8 mouse cellular contexts compared by ENCODE assay signal in the genomic region with DNA sequence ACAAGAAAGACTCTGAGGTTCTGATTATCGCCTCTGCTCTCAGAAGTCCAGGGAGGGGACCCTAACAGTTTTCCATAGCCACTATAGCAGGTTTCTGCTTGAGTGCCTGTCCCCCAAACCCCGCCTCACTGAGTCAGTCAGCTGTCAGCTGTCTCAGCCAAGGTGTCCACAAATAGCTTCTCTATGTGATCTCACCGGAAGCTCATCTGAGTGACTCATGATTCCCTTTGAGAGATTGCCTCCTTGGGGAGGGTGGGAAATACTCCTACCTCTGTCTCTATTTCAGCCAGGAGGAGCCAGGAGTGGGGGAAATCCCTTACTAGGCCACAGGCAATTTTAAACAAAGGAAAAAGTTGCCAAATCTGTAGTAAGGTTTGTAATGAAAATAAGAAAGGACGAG.
DNase-seq lines count a peak whose midpoint lies in the region; ATAC-seq and TF ChIP-seq lines count a peak whose summit lies in the region.

No protein-coding gene starts in this region.

- TF ChIP-seq POLR2A in kidney, adult 2 months (IDR thresholded peaks at IDR 0.05; ENCODE audit: low read depth, low read length) = no peak

- WGBS in kidney, adult 2 months = 58% methylated on average over 4 of the region's 4 CpGs

- DNase-seq in kidney, adult 2 months = peak; percentile 24
- DNase-seq in kidney, postnatal 14 days = no peak
- peak; percentile 42 to 44 for DNase-seq in CD8-positive naive resting alpha-beta T cell, adult 2 months (ENCODE audit: low read depth in 2 of 2, low spot score in 2 of 2)
- peak; percentile 63 to 69 for DNase-seq in cerebellum, postnatal 10 days
- peak; percentile 79 to 85 for DNase-seq in heart, postnatal 10 days
- DNase-seq in right cerebral cortex, postnatal 25 days = peak; percentile 64
- no peak for DNase-seq in yolk sac, embryonic 10.5 days (ENCODE audit: low spot score)

- no peaks in the 10 kb centered on the region for H3K36me3 ChIP-seq in kidney, adult 2 months (ENCODE audit: control insufficient read depth, insufficient read depth, low read length)

- no peak for ATAC-seq in erythroid progenitor cell, adult 5-6 weeks (replicated peaks; ENCODE audit: low FRiP score, poor library complexity, severe bottlenecking)

- H3K27me3 ChIP-seq in kidney, adult 2 months (replicated peaks; ENCODE audit: control insufficient read depth, insufficient read depth, low read length) = no peaks in the 10 kb centered on the region

- no peak for TF ChIP-seq CTCF in kidney, adult 2 months (conservative IDR thresholded peaks at IDR 0.05; ENCODE audit: insufficient read depth, insufficient read length, low read depth, low read length)

- H3K27ac ChIP-seq in kidney, adult 2 months (ENCODE audit: insufficient read depth, low read depth, low read length) = no peak overlapping the region

- intact Hi-C loops in heart, postnatal 10 days (cut with DNase I) = no loop called here

- no peaks in the 10 kb centered on the region for H3K4me1 ChIP-seq in kidney, adult 2 months (ENCODE audit: control insufficient read depth, insufficient read depth, low read length)

- H3K4me3 ChIP-seq in kidney, adult 2 months (ENCODE audit: insufficient read depth, low read depth, low read length) = no peak overlapping the region

Comparison
In these comparisons a context has a peak if more than half of its experiments do, and no peak if none do; other contexts are left out.
1. DNase-seq: peak in kidney, adult 2 months (single experiment), CD8-positive naive resting alpha-beta T cell, adult 2 months (2 of 2), cerebellum, postnatal 10 days (2 of 2), heart, postnatal 10 days (2 of 2) and right cerebral cortex, postnatal 25 days (single experiment); none in kidney, postnatal 14 days (single experiment) and yolk sac, embryonic 10.5 days (single experiment).